Mouse (Mus musculus): ENCODE results near the gene Fermt3. TPM values are rescaled to one million over a fixed set of nuclear protein-coding genes. Genes with fewer than 3 reads are reported as not detected.
A peak's percentile ranks its signal among the peaks of the same experiment; 100 is the strongest.

The Fermt3 gene
- 4.0 and 5.7 TPM in 2 replicates for polyA plus RNA-seq (2015; fragmentation: Nextera tagmentation; extraction: Ambion mirVana)

DNA sequence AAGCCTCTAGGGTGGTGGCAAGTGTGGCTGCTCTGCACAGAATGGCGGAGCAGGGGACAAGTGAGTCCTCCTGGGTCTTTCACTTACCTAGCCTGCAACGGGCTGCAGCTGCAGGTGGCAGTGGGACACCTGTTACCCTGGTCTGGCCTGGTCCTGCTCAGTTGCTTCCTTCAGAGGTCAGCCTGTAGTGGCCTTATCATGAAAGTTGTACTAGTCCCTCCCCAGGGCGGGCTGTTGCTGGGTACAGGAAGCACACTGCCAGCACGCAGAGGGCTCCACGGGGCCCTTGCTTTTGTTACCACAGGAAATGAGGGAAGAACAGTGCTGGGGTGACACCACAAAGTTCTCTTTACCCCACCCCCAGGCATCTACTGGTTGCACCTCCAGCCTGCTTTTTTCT lies at the start of gene Fermt3:
Gene Fermt3, minus strand, starts transcription at position 279 of the 400 bp plus-strand sequence.
- H3K9ac ChIP-seq (ENCODE audit: low read depth, low read length) = no peak within 1 kb of the TSS; the same call in 1 of the 2 replicates
- 0 out of 2 replicates have a peak, but pooled peaks have one; percentile 42 for ATAC-seq
- peaks cover 29% of the 10 kb centered on the region for H3K36me3 ChIP-seq (ENCODE audit: control insufficient read depth, insufficient read depth, low read length)
- H3K4me2 ChIP-seq (ENCODE audit: low read length) = no peak within 1 kb of the TSS
- no peaks in the 10 kb centered on the region for H3K27me3 ChIP-seq (replicated peaks; ENCODE audit: control insufficient read depth, insufficient read depth, low read length)
- no peaks in the 10 kb centered on the region for H3K4me1 ChIP-seq (ENCODE audit: control insufficient read depth, insufficient read depth, low read depth, low read length)
- no peak within 1 kb of the TSS for H3K27ac ChIP-seq (ENCODE audit: low read depth, low read length)
- no peaks in the 10 kb centered on the region for H3K9me3 ChIP-seq (ENCODE audit: control insufficient read depth, low read length)
- WGBS = 83% methylated on average over 5 of the region's 5 CpGs
- no peak within 1 kb of the TSS for H3K4me3 ChIP-seq (ENCODE audit: low read length)

DNA sequence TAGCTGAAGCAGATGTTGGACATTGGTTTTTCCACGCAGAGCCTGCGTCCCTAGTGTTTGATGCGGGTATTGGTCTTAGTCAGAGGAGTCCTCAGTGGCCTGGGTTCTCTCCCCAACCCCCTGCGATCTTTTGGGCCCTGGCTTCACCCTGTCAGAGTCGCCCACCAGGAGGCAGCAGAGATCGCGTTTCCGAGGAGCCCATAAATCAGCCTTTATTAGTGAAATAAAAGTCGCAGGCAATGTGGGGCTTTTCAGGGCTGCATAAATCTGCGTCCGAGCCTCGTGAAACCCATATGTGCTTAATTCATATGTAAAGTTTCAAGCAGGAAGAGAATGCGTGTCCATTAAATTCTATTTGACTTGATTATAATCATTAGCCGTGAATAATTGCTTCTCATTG lies 48.9 kb upstream of the Fermt3 start:
- H3K27me3 ChIP-seq (replicated peaks; ENCODE audit: control insufficient read depth, insufficient read depth, low read length) = no peaks in the 10 kb centered on the region
- no peak overlapping the region for H3K27ac ChIP-seq (ENCODE audit: low read depth, low read length)
- peak; percentile 18; the same call in 1 of the 2 replicates for ATAC-seq
- no peaks in the 10 kb centered on the region for H3K9me3 ChIP-seq (ENCODE audit: control insufficient read depth, low read length)
- no peak overlapping the region for H3K9ac ChIP-seq (ENCODE audit: low read depth, low read length)
- no peak overlapping the region for H3K4me3 ChIP-seq (ENCODE audit: low read length)
- H3K4me2 ChIP-seq (ENCODE audit: low read length) = peak overlapping the region; percentile 40
- WGBS = 2% methylated on average over 14 of the region's 14 CpGs
- peaks cover 47% of the 10 kb centered on the region for H3K4me1 ChIP-seq (ENCODE audit: control insufficient read depth, insufficient read depth, low read depth, low read length)
- no peaks in the 10 kb centered on the region for H3K36me3 ChIP-seq (ENCODE audit: control insufficient read depth, insufficient read depth, low read length)

DNA sequence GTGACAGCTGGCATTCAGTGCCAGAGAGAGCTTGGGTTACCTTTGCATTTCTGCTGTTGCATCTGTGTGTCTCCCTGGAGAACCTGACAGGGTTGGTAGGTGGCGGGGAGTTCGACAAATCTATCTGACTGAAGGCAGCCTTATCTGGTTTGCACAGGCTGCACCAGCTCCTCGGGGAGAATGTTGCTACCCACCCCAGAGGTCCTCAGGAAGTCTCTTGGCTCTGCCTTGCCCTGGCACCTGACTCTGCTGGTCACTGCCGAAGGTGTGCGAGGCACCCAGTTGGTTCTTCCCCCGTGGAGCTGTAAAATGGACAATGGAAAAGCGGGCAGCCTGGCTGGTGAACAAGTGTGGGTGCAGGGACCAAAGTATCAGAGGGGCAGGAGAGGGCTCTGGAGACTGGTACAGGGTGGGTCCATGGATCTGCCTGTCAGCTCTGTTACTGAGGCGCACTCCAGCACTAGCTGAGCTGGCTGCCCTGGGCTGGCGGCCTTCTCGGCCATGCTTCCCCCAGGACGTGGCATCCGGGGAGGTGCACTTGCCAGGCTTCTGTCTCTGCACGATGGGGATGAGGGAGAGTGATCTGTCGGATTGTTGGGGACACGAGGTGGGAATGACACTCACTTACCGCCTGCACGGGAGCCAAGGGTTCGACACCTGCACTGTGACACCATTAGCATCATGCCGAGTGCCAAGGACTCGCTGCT lies 48.2 kb upstream of the Fermt3 start:
- H3K4me1 ChIP-seq (ENCODE audit: control insufficient read depth, insufficient read depth, low read depth, low read length) = peaks cover 47% of the 10 kb centered on the region
- H3K9ac ChIP-seq (ENCODE audit: low read depth, low read length) = no peak overlapping the region
- no peaks in the 10 kb centered on the region for H3K9me3 ChIP-seq (ENCODE audit: control insufficient read depth, low read length)
- no peak overlapping the region for H3K4me2 ChIP-seq (ENCODE audit: low read length)
- H3K27ac ChIP-seq (ENCODE audit: low read depth, low read length) = no peak overlapping the region
- H3K27me3 ChIP-seq (replicated peaks; ENCODE audit: control insufficient read depth, insufficient read depth, low read length) = no peaks in the 10 kb centered on the region
- ATAC-seq = no peak
- H3K36me3 ChIP-seq (ENCODE audit: control insufficient read depth, insufficient read depth, low read length) = no peaks in the 10 kb centered on the region
- no peak overlapping the region for H3K4me3 ChIP-seq (ENCODE audit: low read length)
- WGBS = 46% methylated on average over 20 of the region's 20 CpGs

DNA sequence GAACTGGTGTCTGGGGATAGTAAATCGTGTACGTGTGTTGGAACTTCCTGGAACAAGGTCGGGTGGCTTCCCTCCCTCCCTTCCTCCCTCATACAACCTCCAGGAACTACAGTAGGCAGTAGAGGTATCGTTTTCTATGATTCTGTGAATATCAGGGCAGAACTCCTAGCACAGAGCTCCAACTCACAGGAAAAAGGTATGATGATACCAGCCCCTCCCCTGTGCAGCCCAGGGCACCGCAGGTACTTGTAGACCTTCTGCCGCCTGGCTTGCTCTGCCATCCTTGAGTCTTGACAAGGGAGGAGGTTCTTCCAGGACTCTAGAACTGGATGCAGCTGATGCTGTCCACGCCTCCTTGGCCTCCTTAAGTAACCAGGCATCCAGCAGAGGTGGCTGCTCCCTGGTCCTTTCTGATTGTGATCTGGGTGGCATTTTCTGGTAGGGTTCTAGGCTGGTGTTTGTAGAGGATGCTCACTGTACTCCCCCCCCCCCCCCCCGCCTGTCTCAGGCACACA lies 47.6 kb upstream of the Fermt3 start:
- WGBS = 35% methylated on average over 7 of the region's 8 CpGs
- no peak for ATAC-seq
- no peaks in the 10 kb centered on the region for H3K36me3 ChIP-seq (ENCODE audit: control insufficient read depth, insufficient read depth, low read length)
- H3K9ac ChIP-seq (ENCODE audit: low read depth, low read length) = no peak overlapping the region; the same call in 1 of the 2 replicates
- no peak overlapping the region for H3K27ac ChIP-seq (ENCODE audit: low read depth, low read length)
- H3K27me3 ChIP-seq (replicated peaks; ENCODE audit: control insufficient read depth, insufficient read depth, low read length) = no peaks in the 10 kb centered on the region
- H3K4me2 ChIP-seq (ENCODE audit: low read length) = no peak overlapping the region
- H3K4me3 ChIP-seq (ENCODE audit: low read length) = no peak overlapping the region
- H3K4me1 ChIP-seq (ENCODE audit: control insufficient read depth, insufficient read depth, low read depth, low read length) = peaks cover 47% of the 10 kb centered on the region
- no peaks in the 10 kb centered on the region for H3K9me3 ChIP-seq (ENCODE audit: control insufficient read depth, low read length)

DNA sequence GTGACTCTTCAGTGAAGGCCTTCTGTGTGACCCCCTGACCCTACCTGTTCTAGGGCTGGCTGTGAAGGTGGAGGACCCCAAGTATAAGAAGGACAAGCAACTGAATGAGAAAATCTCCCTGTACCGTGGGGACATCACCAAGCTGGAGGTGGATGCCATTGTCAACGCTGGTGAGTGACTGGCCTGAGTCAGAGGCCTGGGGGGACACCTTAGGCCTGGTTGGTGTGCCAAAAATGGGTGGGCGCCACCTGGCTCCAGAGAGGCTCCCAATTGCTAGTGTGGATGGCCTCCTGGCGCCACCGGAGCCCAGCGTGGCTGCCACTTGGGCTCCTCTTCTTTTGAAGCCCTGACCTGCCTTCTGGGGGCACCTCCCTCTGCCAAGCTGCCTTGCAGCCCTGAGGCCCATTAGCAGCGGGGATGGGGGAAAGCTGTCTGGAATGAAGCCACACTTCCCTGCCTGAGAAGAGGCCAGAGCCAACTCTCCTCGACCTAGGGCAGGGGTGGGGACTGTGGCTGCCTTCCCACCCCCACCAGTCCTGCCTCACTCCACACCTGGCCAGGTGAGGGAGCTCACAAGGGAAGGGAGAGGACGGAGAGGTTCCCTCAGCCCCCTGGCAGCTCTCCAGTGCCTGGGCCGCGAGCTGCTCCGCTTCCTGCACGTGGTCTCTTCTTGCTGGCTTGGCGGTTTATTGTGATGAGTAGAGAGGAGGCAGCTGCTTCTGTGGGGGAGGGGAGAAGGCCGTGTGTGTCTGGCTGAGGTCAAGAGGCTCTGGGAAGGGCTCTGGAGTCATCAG lies 47.0 kb upstream of the Fermt3 start:
- H3K9ac ChIP-seq (ENCODE audit: low read depth, low read length) = peak overlapping the region; percentile 42

DNA sequence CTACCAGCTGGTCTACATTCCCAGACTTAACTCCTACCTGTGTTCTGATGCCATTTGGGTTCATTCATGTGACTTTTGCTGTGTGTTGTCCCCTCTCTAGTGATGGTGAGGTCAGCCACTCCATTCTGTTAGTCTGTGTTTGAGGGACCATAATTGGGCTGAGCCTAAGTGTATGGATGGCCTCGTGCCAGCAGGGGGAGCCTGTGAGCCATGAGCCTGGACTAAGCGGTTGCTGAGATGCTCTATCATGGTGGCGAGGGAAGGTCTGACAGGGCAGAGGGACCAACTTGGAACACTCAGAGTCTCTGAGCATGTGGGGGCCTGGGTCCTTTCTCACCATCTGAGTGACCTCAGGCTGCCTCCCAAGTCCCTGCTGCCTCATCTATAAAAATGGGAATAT lies 45.3 kb upstream of the Fermt3 start:
- no peaks in the 10 kb centered on the region for H3K27me3 ChIP-seq (replicated peaks; ENCODE audit: control insufficient read depth, insufficient read depth, low read length)
- WGBS = 0% methylated on average over 3 of the region's 3 CpGs
- H3K9me3 ChIP-seq (ENCODE audit: control insufficient read depth, low read length) = no peaks in the 10 kb centered on the region

More for the DNA sequence above, 47.0 kb upstream of the Fermt3 start:
- no peak for ATAC-seq
- Histone ChIP-seq H3K27me3 (replicated peaks; ENCODE audit: control insufficient read depth, insufficient read depth, low read length) (no peaks in the 10 kb centered on the region), H3K9me3 (ENCODE audit: control insufficient read depth, low read length) (no peaks in the 10 kb centered on the region), H3K36me3 (ENCODE audit: control insufficient read depth, insufficient read depth, low read length) (no peaks in the 10 kb centered on the region), H3K27ac (ENCODE audit: low read depth, low read length) (no peak overlapping the region), H3K4me1 (ENCODE audit: control insufficient read depth, insufficient read depth, low read depth, low read length) (peaks cover 47% of the 10 kb centered on the region), H3K4me3 (ENCODE audit: low read length) (no peak overlapping the region), H3K4me2 (ENCODE audit: low read length) (peak overlapping the region; percentile 30; the same call in 1 of the 2 replicates)
- 17% methylated on average over 13 of the region's 15 CpGs for WGBS

DNA sequence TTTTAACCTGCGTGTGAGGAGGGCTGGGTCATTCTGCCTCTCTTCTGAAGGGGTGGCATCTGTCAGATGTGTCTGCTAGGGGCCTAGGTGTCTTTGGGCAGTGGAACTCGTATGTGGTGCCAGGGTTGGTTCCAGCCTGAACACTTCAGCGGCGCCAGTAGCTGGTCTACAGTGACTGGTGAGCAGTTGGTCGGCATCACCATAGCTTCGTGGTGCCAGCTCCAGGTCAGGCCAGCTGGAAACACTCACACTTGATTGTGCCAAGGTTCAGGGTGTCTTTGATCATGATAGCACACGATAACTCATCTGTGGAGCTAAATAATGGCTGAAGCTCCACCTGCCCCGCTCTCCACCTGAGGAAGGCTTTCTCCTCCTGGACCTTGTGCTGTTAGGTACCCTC lies 43.6 kb upstream of the Fermt3 start:
- WGBS = 85% methylated on average over 8 of the region's 8 CpGs
- H3K9me3 ChIP-seq (ENCODE audit: control insufficient read depth, low read length) = no peaks in the 10 kb centered on the region

More for the DNA sequence above, 45.3 kb upstream of the Fermt3 start:
- ATAC-seq = peak; percentile 69
- Histone ChIP-seq H3K9ac (ENCODE audit: low read depth, low read length) (no peak overlapping the region), H3K4me3 (ENCODE audit: low read length) (no peak overlapping the region), H3K4me1 (ENCODE audit: control insufficient read depth, insufficient read depth, low read depth, low read length) (peaks cover 36% of the 10 kb centered on the region), H3K27ac (ENCODE audit: low read depth, low read length) (no peak overlapping the region), H3K36me3 (ENCODE audit: control insufficient read depth, insufficient read depth, low read length) (no peaks in the 10 kb centered on the region), H3K4me2 (ENCODE audit: low read length) (no peak overlapping the region)

DNA sequence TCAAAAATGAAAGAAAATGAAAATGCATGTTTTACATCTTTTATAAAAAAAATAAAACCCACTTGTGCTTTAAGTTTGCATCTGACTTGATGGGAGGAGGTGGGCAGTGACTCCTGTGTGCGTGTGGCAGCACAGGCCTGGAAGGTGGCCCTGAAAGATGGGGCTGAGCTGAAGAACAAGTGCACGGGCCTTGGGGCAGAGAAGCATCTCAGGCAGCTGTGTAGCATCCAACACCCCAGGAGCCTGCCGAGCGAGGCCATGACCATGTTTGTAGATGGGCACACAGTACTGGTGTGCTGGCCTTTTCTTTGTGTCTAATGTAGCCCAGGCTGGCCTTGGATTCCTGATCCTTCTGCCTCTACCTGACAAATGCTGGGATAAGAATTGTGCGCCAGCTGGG lies 42.8 kb upstream of the Fermt3 start:
- Histone ChIP-seq H3K27ac (ENCODE audit: low read depth, low read length) (no peak overlapping the region), H3K27me3 (replicated peaks; ENCODE audit: control insufficient read depth, insufficient read depth, low read length) (peaks cover 1% of the 10 kb centered on the region; the same call in 1 of the 2 replicates), H3K4me3 (ENCODE audit: low read length) (no peak overlapping the region), H3K4me2 (ENCODE audit: low read length) (no peak overlapping the region), H3K9me3 (ENCODE audit: control insufficient read depth, low read length) (no peaks in the 10 kb centered on the region), H3K36me3 (ENCODE audit: control insufficient read depth, insufficient read depth, low read length) (no peaks in the 10 kb centered on the region), H3K4me1 (ENCODE audit: control insufficient read depth, insufficient read depth, low read depth, low read length) (peaks cover 27% of the 10 kb centered on the region), H3K9ac (ENCODE audit: low read depth, low read length) (no peak overlapping the region)
- 87% methylated on average over 5 of the region's 5 CpGs for WGBS
- ATAC-seq = no peak

More for the DNA sequence above, 43.6 kb upstream of the Fermt3 start:
- Histone ChIP-seq H3K4me1 (ENCODE audit: control insufficient read depth, insufficient read depth, low read depth, low read length) (peaks cover 24% of the 10 kb centered on the region), H3K36me3 (ENCODE audit: control insufficient read depth, insufficient read depth, low read length) (no peaks in the 10 kb centered on the region), H3K27me3 (replicated peaks; ENCODE audit: control insufficient read depth, insufficient read depth, low read length) (no peaks in the 10 kb centered on the region; the same call in 1 of the 2 replicates), H3K4me2 (ENCODE audit: low read length) (no peak overlapping the region), H3K27ac (ENCODE audit: low read depth, low read length) (no peak overlapping the region), H3K4me3 (ENCODE audit: low read length) (no peak overlapping the region), H3K9ac (ENCODE audit: low read depth, low read length) (no peak overlapping the region)
- ATAC-seq = no peak

DNA sequence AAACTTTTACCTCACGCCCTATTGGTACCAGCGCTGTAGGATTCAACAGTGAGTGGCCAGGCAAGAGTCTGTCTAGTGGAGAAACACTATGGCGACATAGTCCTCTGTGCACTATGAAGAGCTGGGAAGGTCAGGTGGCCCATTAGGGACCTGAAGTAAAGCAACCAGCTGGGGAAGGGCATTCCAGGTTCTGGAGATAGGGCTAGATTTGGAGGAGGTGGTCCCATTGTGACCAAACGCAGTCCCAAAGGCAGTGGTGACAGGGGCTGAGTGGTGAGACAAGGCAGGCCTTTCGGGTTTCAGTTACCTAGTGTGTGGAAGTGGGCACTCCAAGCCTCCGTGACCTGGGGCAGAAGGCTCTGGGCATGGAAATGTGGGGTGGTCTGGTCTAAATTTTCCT lies 39.3 kb upstream of the Fermt3 start:
- Histone ChIP-seq H3K4me2 (ENCODE audit: low read length) (no peak overlapping the region), H3K4me1 (ENCODE audit: control insufficient read depth, insufficient read depth, low read depth, low read length) (peaks cover 18% of the 10 kb centered on the region), H3K27me3 (replicated peaks; ENCODE audit: control insufficient read depth, insufficient read depth, low read length) (peaks cover 3% of the 10 kb centered on the region), H3K9ac (ENCODE audit: low read depth, low read length) (no peak overlapping the region), H3K27ac (ENCODE audit: low read depth, low read length) (no peak overlapping the region), H3K9me3 (ENCODE audit: control insufficient read depth, low read length) (no peaks in the 10 kb centered on the region), H3K4me3 (ENCODE audit: low read length) (no peak overlapping the region), H3K36me3 (ENCODE audit: control insufficient read depth, insufficient read depth, low read length) (no peaks in the 10 kb centered on the region)
- WGBS = 62% methylated on average over 6 of the region's 6 CpGs
- ATAC-seq = no peak
